ENCODE assay signal across 8 mouse cellular contexts in genomic region chr3:108536517-108537260, GRCm38 (mm10). TPM values are rescaled to one million over a fixed set of nuclear protein-coding genes. Genes with fewer than 3 reads are reported as not detected.
DNase-seq lines count a peak whose midpoint lies in the region; ATAC-seq and TF ChIP-seq lines count a peak whose summit lies in the region.

Gene 5330417C22Rik, minus strand, starts transcription at chr3:108536536.

- TF ChIP-seq CTCF in cortical plate, adult 2 months (IDR thresholded peaks at IDR 0.05; ENCODE audit: extremely low read depth, insufficient read depth, low read length), result no peak

- no peaks in the 10 kb centered on the region for H3K36me3 ChIP-seq in heart, embryonic 13.5 days
- no peaks in the 10 kb centered on the region for H3K36me3 ChIP-seq in liver, embryonic 11.5 days (ENCODE audit: control insufficient read depth, insufficient read depth, low read length)
- H3K36me3 ChIP-seq in myocyte (ENCODE audit: control insufficient read depth, insufficient read depth), result no peaks in the 10 kb centered on the region

- no peaks in the 10 kb centered on the region for H3K79me2 ChIP-seq in myocyte (ENCODE audit: control insufficient read depth, insufficient read depth)

- TF ChIP-seq POLR2A in cortical plate, adult 2 months (IDR thresholded peaks at IDR 0.05; ENCODE audit: extremely low read depth, insufficient read depth, low read length), result peak; percentile 63; the same call in 1 of the 2 replicates
- no peak for TF ChIP-seq POLR2A in myocyte (IDR thresholded peaks at IDR 0.05; ENCODE audit: insufficient read length, low read depth)

- peak within 1 kb of the TSS; percentile 85 for H3K4me2 ChIP-seq in heart, embryonic 13.5 days
- peak within 1 kb of the TSS; percentile 66 for H3K4me2 ChIP-seq in liver, embryonic 11.5 days
- peak within 1 kb of the TSS; percentile 79 for H3K4me2 ChIP-seq in myocyte (ENCODE audit: low read depth)

- peak; percentile 11 for DNase-seq in spleen, adult 12 weeks (ENCODE audit: low spot score)
- DNase-seq in spleen, postnatal 4 days (ENCODE audit: low spot score in 2 of 2), result no peak
- DNase-seq in kidney, postnatal 10 days, result peak; percentile 41
- DNase-seq in liver, embryonic 11.5 days (ENCODE audit: low spot score), result peak; percentile 44
- DNase-seq in testis, postnatal 10 days (ENCODE audit: low spot score), result peak; percentile 55

- peak within 1 kb of the TSS; percentile 72 for H3K27ac ChIP-seq in cortical plate, adult 2 months (ENCODE audit: insufficient read depth, low read length)
- H3K27ac ChIP-seq in heart, embryonic 13.5 days (replicated peaks), result no peak within 1 kb of the TSS
- H3K27ac ChIP-seq in liver, embryonic 11.5 days (ENCODE audit: low read depth, low read length), result no peak within 1 kb of the TSS

- no peaks in the 10 kb centered on the region for H3K4me1 ChIP-seq in cortical plate, adult 2 months (ENCODE audit: control insufficient read depth, insufficient read depth, low read length)
- H3K4me1 ChIP-seq in heart, embryonic 13.5 days, result peaks cover 27% of the 10 kb centered on the region
- H3K4me1 ChIP-seq in liver, embryonic 11.5 days (replicated peaks; ENCODE audit: control insufficient read depth, insufficient read depth, low read length), result peaks cover 8% of the 10 kb centered on the region

- no peak within 1 kb of the TSS for H3ac ChIP-seq in myocyte (ENCODE audit: control insufficient read depth, insufficient read length)

- no peaks in the 10 kb centered on the region for H3K9me3 ChIP-seq in heart, embryonic 13.5 days
- H3K9me3 ChIP-seq in liver, embryonic 11.5 days (ENCODE audit: control insufficient read depth, low read length), result no peaks in the 10 kb centered on the region

- peak within 1 kb of the TSS; percentile 64; the same call in 1 of the 2 replicates for H3K9ac ChIP-seq in heart, embryonic 13.5 days
- no peak within 1 kb of the TSS for H3K9ac ChIP-seq in liver, embryonic 11.5 days (ENCODE audit: low read depth, low read length)

- WGBS in heart, embryonic 13.5 days, result 3% methylated on average over 35 of the region's 35 CpGs
- 4% methylated on average over 35 of the region's 35 CpGs for WGBS in liver, embryonic 11.5 days

- peaks cover 51% of the 10 kb centered on the region for H3K27me3 ChIP-seq in heart, embryonic 13.5 days (replicated peaks)
- peaks cover 23% of the 10 kb centered on the region for H3K27me3 ChIP-seq in liver, embryonic 11.5 days (replicated peaks; ENCODE audit: control insufficient read depth, insufficient read depth, low read length)
- peaks cover 38% of the 10 kb centered on the region for H3K27me3 ChIP-seq in myocyte (ENCODE audit: control insufficient read depth, insufficient read depth, insufficient read length)

- peak within 1 kb of the TSS; percentile 46 for H3K4me3 ChIP-seq in cortical plate, adult 2 months (ENCODE audit: insufficient read depth, low read length)
- peak within 1 kb of the TSS; percentile 56 for H3K4me3 ChIP-seq in heart, embryonic 13.5 days
- peak within 1 kb of the TSS; percentile 39 for H3K4me3 ChIP-seq in liver, embryonic 11.5 days (ENCODE audit: low read depth, low read length)
- peak within 1 kb of the TSS; percentile 4 for H3K4me3 ChIP-seq in myocyte

- ATAC-seq in heart, embryonic 13.5 days (ENCODE audit: extremely low read depth, insufficient number of reproducible peaks, low FRiP score, low TSS enrichment), result no peak
- ATAC-seq in liver, embryonic 11.5 days (replicated peaks; ENCODE audit: low FRiP score), result no peak; the same call in 1 of the 2 replicates

TF ChIP-seq in myocyte, 11 proteins besides CTCF, POLR2A, EP300 and RAD21:
- TF ChIP-seq SRF (IDR thresholded peaks at IDR 0.05; ENCODE audit: control insufficient read depth, insufficient read length, low read depth), result no peak
- TF ChIP-seq E2F4 (IDR thresholded peaks at IDR 0.05; ENCODE audit: insufficient read depth), result no peak
- no peak for TF ChIP-seq TCF3 (IDR thresholded peaks at IDR 0.05; ENCODE audit: insufficient read length, low read depth)
- TF ChIP-seq CEBPB (IDR thresholded peaks at IDR 0.05; ENCODE audit: insufficient read depth, poor library complexity, severe bottlenecking), result no peak
- TF ChIP-seq MYOG (IDR thresholded peaks at IDR 0.05; ENCODE audit: control insufficient read depth in 1 of 3, insufficient read depth in 1 of 3, insufficient read length in 2 of 3, low read depth in 2 of 3), result no peak
- TF ChIP-seq MAX (IDR thresholded peaks at IDR 0.05; ENCODE audit: low read depth), result no peak
- no peak for TF ChIP-seq POLR2AphosphoS2 (IDR thresholded peaks at IDR 0.05; ENCODE audit: insufficient read length, low read depth)
- TF ChIP-seq REST (IDR thresholded peaks at IDR 0.05; ENCODE audit: insufficient read depth, insufficient read length), result no peak

RNA-seq across cellular contexts. Expression of gene 5330417C22Rik, which starts in this region (rescaled TPM):
- 27.0 and 28.0 TPM in 2 replicates for polyA plus RNA-seq in cortical plate, adult 2 months (2012; rRNA removed)
- polyA plus RNA-seq in heart, embryonic 13.5 days (2015; fragmentation: Nextera tagmentation; extraction: Ambion mirVana), result 0.70 and 1.0 TPM in 2 replicates
- 0.10 and 0.23 TPM in 2 replicates for polyA plus RNA-seq in liver, embryonic 11.5 days (2014; fragmentation: Nextera tagmentation; extraction: Ambion mirVana)
- polyA plus RNA-seq in myocyte (2012; fragmentation: generic; extraction: Trizol), result 0.05 TPM

Comparison
In these comparisons a context has a peak if more than half of its experiments do, and no peak if none do; other contexts are left out.
1. RNA of gene 5330417C22Rik (polyA plus RNA-seq): 27.0 to 28.0 TPM in cortical plate, adult 2 months; 0.70 to 1.0 TPM in heart, embryonic 13.5 days, 0.10 to 0.23 TPM in liver, embryonic 11.5 days and 0.05 TPM in myocyte (single experiment); every median in the first group is over 10 times any median in the second.
2. DNase-seq: peak in spleen, adult 12 weeks (single experiment), kidney, postnatal 10 days (single experiment) and testis, postnatal 10 days (single experiment); none in spleen, postnatal 4 days (0 of 2).
3. Peak in DNase-seq, H3K4me3 ChIP-seq and H3K4me2 ChIP-seq in liver, embryonic 11.5 days; RNA of the gene not detected or under 1 TPM.
4. H3K4me3 ChIP-seq: peak in every context shown above with its lines; median percentile 56 in heart, embryonic 13.5 days; 46 in cortical plate, adult 2 months; 39 in liver, embryonic 11.5 days; 4 in myocyte.
5. Peak in every context shown above with its lines, with median percentiles within 50 percentile points of each other: H3K4me2 ChIP-seq.